Mouse (Mus musculus) ES-Bruce4 (cell line): ENCODE data around the gene Astn2. TPM values are rescaled to one million over a fixed set of nuclear protein-coding genes. Genes with fewer than 3 reads are reported as not detected.

Experiments
- H3K27ac ChIP-seq: 2 replicates; pipeline ENCODE4 v1.5.1; 2012; ENCODE audit warnings: low read length, inconsistent platforms; ENCODE audit not compliant: insufficient read depth
- H3K27me3 ChIP-seq: 2 replicates; pipeline ENCODE4 v1.6.1; 2012; ENCODE audit warnings: mild to moderate bottlenecking, low read length, inconsistent platforms; ENCODE audit not compliant: control insufficient read depth, poor library complexity, insufficient read depth, severe bottlenecking
- H3K36me3 ChIP-seq: 2 replicates; pipeline ENCODE4 v1.6.1; 2012; ENCODE audit warnings: inconsistent platforms, mild to moderate bottlenecking, low read length, moderate library complexity; ENCODE audit not compliant: control insufficient read depth, poor library complexity, insufficient read depth, severe bottlenecking
- H3K4me1 ChIP-seq: one replicate; pipeline ENCODE4 v1.8.1; 2011; ENCODE audit warnings: low read length; ENCODE audit not compliant: control insufficient read depth, insufficient read depth
- H3K4me3 ChIP-seq: 2 replicates; pipeline ENCODE4 v1.5.1; 2011; ENCODE audit warnings: low read depth, mild to moderate bottlenecking, low read length
- H3K9ac ChIP-seq: 2 replicates; pipeline ENCODE4 v1.6.1; 2012; ENCODE audit warnings: low read depth, mild to moderate bottlenecking, inconsistent platforms; ENCODE audit not compliant: poor library complexity, severe bottlenecking
- H3K9me3 ChIP-seq: replicated peaks from 2 replicates; pipeline ENCODE4 v1.6.1; 2012; ENCODE audit warnings: mild to moderate bottlenecking, low read length, inconsistent platforms; ENCODE audit not compliant: control insufficient read depth, poor library complexity, insufficient read depth, severe bottlenecking
- CTCF ChIP-seq: IDR thresholded peaks from one replicate; pipeline ENCODE4 v1.8.1; 2011; ENCODE audit warnings: low read depth, low read length
- EP300 ChIP-seq: IDR thresholded peaks from 2 replicates; pipeline ENCODE4 v1.6.1; 2011; ENCODE audit warnings: low read depth, low read length; ENCODE audit not compliant: insufficient read depth
- POLR2A ChIP-seq: IDR thresholded peaks from one replicate; pipeline ENCODE4 v1.8.1; 2011; ENCODE audit warnings: low read length; ENCODE audit not compliant: insufficient read depth
- polyA plus RNA-seq: library from polyadenylated mRNA; stranded (reverse); fragments of >200 nt; gene quantifications from 2 replicates; pipeline ENCODE4 v1.2.4, GENCODE M21; 2011; ENCODE audit warnings: low read depth; ENCODE audit not compliant: missing spikeins, insufficient read depth, insufficient read length

Astn2 gene
- polyA plus RNA-seq, 1 experiment, result not detected

DNA sequence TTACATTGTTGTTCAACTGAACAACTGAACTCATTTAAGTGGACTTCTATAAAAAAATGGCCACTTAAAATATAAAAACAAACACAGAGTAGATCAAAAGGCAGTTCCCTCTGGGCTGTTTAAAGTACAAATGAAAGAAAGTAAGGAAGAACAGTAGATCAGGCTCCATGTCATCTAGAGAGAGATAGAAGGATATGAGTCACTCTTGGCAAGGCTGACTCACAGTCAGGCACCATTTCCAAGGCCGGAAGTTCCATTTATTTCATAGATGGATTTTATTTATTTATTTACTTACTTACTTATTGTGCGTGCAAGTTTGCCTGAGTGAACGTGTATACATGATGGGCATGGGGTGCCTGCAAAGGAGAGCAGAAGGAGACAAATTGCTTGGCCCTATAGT lies 67.0 kb downstream of the Astn2 start:
- Histone ChIP-seq H3K9ac (no peak overlapping the region), H3K4me1 (no peaks in the 10 kb centered on the region), H3K4me3 (no peak overlapping the region), H3K27me3 (no peaks in the 10 kb centered on the region; the same call in 1 of the 2 replicates), H3K27ac (no peak overlapping the region), H3K36me3 (no peaks in the 10 kb centered on the region), H3K9me3 (no peaks in the 10 kb centered on the region)
- no peak for TF ChIP-seq CTCF
- TF ChIP-seq POLR2A, result no peak
- no peak for TF ChIP-seq EP300

DNA sequence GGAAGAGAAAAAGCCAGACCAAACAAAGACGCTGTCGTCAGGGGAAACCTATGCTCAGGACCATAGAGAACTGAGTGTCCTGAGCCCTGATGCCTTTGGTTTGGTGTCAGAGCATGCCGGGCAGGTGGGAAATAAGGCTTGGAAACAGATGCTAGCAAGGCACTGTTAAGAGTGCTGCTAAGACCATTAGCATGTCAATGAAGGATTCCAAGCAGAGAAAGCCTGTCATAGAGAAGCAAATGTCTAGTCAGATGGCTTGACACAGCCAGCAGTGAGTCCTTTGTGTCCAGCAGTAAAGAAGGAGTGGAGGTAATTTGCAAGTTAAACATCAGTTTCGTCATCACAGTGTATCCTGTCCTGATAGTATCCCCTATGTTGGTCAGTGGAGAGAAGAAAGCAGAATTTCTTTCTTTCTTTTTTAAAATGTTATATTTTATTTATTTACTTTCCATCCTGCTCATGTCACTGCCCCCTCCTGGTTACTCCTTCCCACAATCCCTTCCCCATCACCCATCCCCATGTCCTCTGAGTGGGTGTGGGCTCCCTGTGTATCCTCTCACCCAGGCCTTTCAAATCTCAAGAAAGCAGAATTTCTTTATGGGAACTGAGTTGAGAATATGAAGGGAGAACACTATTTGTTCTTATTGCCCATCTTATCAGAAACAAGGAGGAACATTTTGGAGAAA lies 73.7 kb downstream of the Astn2 start:
- H3K9ac ChIP-seq, result no peak overlapping the region

DNA sequence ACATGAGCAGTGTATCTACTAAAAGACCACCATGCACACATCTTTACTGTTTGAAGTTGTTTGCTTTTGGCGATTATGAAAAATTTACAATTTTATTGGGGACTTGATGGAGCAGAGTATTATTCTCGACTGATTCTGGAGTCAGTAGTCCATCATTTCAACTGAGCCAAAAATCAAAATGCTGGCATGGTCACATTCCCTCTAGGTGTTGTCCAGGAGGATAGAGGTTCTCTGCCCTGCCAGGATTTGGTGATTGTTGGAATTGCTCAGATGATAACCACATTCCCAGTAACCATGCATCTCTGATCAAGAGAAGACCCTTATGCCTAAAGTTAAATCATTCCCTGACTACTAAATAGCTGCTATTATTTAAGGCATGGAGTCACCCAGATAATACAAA lies 83.4 kb downstream of the Astn2 start:
- TF ChIP-seq POLR2A (no peak), CTCF (no peak), EP300 (no peak)
- no peaks in the 10 kb centered on the region for H3K36me3 ChIP-seq
- peaks cover 2% of the 10 kb centered on the region; the same call in 1 of the 2 replicates for H3K27me3 ChIP-seq
- H3K9me3 ChIP-seq, result no peaks in the 10 kb centered on the region
- no peak overlapping the region for H3K4me3 ChIP-seq
- no peak overlapping the region for H3K9ac ChIP-seq
- H3K4me1 ChIP-seq, result no peaks in the 10 kb centered on the region
- no peak overlapping the region for H3K27ac ChIP-seq

More for the DNA sequence above, 73.7 kb downstream of the Astn2 start:
- Histone ChIP-seq H3K27me3 (peaks cover 3% of the 10 kb centered on the region), H3K9me3 (no peaks in the 10 kb centered on the region), H3K4me1 (peaks cover 5% of the 10 kb centered on the region), H3K27ac (0 out of 2 replicates have a peak overlapping the region, but pooled peaks have one; percentile 54), H3K36me3 (no peaks in the 10 kb centered on the region), H3K4me3 (no peak overlapping the region)
- no peak for TF ChIP-seq POLR2A
- TF ChIP-seq CTCF, result no peak
- peak; percentile 95 for TF ChIP-seq EP300

DNA sequence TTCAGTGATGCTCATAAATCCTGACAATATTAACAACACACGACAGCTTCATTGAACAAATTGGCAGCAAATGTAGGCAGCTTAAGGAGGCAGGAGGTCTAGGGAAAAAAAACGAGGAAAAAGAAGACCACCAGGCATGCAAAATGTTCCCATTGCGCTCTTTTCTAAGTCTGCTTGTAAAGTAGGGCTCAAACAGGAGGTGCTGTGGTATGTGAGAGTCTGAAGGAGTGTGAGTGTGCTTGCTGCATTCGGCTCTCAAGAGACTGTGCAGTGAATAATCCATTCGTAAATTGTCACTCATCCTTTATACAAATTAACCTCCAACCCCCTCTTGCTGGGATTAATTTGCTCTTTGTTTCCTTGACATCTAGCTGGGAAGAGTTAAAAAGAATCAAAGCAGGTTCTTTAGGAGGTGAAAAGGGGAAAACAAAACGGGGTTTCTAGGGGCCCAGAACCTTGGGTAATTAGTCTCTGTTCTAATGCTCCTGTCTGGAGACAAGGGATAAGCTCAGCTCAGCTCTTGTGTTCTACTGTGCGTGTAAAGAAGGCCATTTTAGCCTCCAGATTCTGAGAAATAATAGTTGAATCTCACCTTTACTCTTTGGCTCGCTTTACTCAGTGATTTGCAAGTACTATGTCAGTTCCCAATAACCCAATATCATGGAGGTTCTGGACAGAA lies 89.5 kb downstream of the Astn2 start:
- Histone ChIP-seq H3K4me3 (no peak overlapping the region), H3K9ac (no peak overlapping the region), H3K27me3 (no peaks in the 10 kb centered on the region; the same call in 1 of the 2 replicates), H3K9me3 (no peaks in the 10 kb centered on the region), H3K36me3 (no peaks in the 10 kb centered on the region), H3K4me1 (no peaks in the 10 kb centered on the region), H3K27ac (no peak overlapping the region)
- TF ChIP-seq CTCF (no peak), POLR2A (no peak), EP300 (no peak)

DNA sequence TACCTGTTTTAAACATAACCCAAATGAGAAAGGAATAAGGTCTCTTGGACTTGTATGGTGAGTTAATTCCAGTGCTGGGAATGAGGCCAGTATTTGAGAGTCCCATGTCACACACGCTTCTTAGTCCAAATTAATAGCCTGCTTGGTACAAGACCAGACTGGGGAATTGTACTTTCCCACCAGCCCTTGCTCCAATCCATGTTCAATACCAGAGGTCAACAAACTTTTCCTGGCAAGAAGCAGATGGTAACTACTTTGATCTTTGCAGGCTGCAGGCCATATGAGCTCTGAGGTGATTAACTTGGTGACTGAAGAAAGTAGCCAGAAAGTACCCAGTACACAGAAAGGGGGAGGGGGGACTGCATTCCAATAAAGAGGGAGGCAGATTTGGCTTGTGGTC lies 91.7 kb downstream of the Astn2 start:
- H3K9ac ChIP-seq, result no peak overlapping the region
- TF ChIP-seq CTCF, result no peak
- TF ChIP-seq POLR2A, result no peak
- no peak for TF ChIP-seq EP300
- H3K27me3 ChIP-seq, result no peaks in the 10 kb centered on the region
- H3K36me3 ChIP-seq, result no peaks in the 10 kb centered on the region; the same call in 1 of the 2 replicates
- H3K4me3 ChIP-seq, result no peak overlapping the region
- no peaks in the 10 kb centered on the region for H3K4me1 ChIP-seq
- H3K27ac ChIP-seq, result no peak overlapping the region
- H3K9me3 ChIP-seq, result no peaks in the 10 kb centered on the region

DNA sequence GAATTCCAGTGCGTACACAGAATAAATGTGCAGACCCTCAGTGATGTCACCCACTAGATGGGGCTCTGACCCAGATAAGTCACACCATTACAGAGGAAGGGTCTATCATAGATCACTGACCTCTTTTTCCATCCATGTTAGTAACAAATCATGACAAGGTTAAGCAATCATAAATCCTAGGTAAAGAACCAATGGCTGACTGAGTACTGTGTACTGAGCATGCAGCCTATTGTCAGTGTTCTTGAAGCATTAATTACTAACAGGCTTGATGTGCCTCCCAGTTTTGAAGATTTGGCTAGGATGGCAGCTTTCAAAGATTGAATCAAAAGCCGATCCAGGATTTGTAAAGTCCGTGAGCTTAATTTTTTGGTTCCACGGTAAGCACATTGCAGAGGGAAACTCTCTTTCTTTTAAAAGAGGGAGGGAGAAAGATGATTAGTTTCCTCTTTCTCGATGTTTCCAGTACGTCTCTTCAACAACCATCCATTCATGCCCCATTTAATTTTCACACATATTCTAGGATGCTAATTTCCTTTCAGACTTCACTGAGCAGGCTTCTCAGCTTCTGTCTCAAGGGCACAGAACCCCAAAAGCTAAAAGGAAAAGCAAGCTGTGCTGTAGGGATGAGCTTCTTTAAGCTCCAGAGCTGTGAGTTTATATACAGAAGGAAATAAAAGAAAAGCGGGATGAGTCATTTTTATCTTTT lies 93.9 kb downstream of the Astn2 start:
- no peak overlapping the region for H3K9ac ChIP-seq
- no peak overlapping the region for H3K27ac ChIP-seq
- H3K9me3 ChIP-seq, result no peaks in the 10 kb centered on the region
- no peak for TF ChIP-seq CTCF
- no peak for TF ChIP-seq POLR2A
- no peak for TF ChIP-seq EP300
- H3K4me3 ChIP-seq, result no peak overlapping the region
- H3K27me3 ChIP-seq, result no peaks in the 10 kb centered on the region
- no peaks in the 10 kb centered on the region for H3K4me1 ChIP-seq
- no peaks in the 10 kb centered on the region; the same call in 1 of the 2 replicates for H3K36me3 ChIP-seq
